Mouse (Mus musculus): ENCODE measurements at regions not wholly inside any gene's neighbourhood (a gene's known extent, or its start where the extent isn't known, plus 50 kb on each side); places are given as distances from the start of the nearest gene placed in this dataset.

DNA sequence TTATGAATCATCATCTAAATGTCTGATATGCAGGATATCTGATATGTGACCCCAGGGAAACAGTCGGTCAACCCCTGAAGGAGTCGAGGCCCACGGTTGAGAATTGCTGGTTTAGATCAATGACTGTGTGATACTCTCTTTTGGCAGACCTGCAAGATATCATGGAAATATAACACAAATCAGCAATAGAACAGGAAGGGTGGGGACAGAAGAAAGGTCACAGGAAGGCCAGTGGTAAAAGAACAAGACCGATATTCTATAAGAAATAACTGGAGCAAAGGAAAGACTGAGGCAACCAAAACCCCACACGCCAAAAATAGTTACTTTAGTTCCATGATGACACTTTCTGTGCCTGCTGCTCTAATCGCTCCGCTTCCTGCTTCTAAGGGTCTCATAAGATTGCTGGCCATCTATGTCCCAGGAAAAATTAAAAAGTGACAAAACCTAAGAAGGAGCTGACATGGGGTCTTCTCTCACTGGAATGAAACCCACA, 103.2 kb downstream of the Nfkbiz start:
- no peak overlapping the region for H3K27ac ChIP-seq (replicated peaks)
- H3K4me2 ChIP-seq: no peak overlapping the region
- no peak overlapping the region for H3K4me3 ChIP-seq
- no peak overlapping the region for H3K9ac ChIP-seq
- no peaks in the 10 kb centered on the region for H3K4me1 ChIP-seq (replicated peaks)
- no peaks in the 10 kb centered on the region for H3K9me3 ChIP-seq
- 93% methylated on average over 7 of the region's 7 CpGs for WGBS
- no peaks in the 10 kb centered on the region for H3K36me3 ChIP-seq
- no peaks in the 10 kb centered on the region for H3K27me3 ChIP-seq
- no peak for ATAC-seq (ENCODE audit: low read depth)

- no peaks in the 10 kb centered on the region for H3K36me3 ChIP-seq
- no peaks in the 10 kb centered on the region for H3K4me1 ChIP-seq (replicated peaks)
- no peak for ATAC-seq (ENCODE audit: low read depth)
- H3K4me3 ChIP-seq: no peak overlapping the region
- no peak overlapping the region for H3K27ac ChIP-seq (replicated peaks)
- no peaks in the 10 kb centered on the region for H3K9me3 ChIP-seq
- H3K27me3 ChIP-seq: no peaks in the 10 kb centered on the region
- WGBS: 90% methylated on average over 11 of the region's 11 CpGs
- no peak overlapping the region for H3K9ac ChIP-seq
- no peak overlapping the region for H3K4me2 ChIP-seq
These were observed 104.4 kb downstream of the Nfkbiz start for GRCm38 (mm10) chr16:55734301-55734700.

DNA sequence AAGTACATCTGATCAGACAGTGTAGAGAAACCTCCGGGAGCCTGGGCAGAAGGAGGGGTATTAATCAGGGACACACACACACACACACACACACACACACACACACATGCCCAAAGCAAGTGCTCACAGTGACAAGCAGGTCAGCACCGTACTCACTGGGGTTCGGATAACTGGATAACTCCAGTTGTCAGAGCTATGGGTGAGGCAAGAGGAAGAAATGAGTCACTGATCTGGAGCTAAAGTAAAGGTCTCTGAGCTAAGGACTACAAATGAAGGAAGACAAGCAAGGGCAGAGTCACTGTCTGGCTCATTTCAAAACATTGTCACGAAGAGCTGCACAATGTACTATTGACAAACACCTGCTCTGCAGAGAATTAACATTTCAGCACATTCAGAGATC, 104.9 kb downstream of the Nfkbiz start:
- ATAC-seq (ENCODE audit: low read depth): no peak
- H3K9ac ChIP-seq: no peak overlapping the region
- WGBS: 68% methylated on average over 4 of the region's 4 CpGs
- H3K4me3 ChIP-seq: no peak overlapping the region
- H3K4me2 ChIP-seq: no peak overlapping the region
- H3K27me3 ChIP-seq: no peaks in the 10 kb centered on the region
- no peaks in the 10 kb centered on the region for H3K4me1 ChIP-seq (replicated peaks)
- H3K9me3 ChIP-seq: no peaks in the 10 kb centered on the region
- no peaks in the 10 kb centered on the region for H3K36me3 ChIP-seq
- H3K27ac ChIP-seq (replicated peaks): no peak overlapping the region

DNA sequence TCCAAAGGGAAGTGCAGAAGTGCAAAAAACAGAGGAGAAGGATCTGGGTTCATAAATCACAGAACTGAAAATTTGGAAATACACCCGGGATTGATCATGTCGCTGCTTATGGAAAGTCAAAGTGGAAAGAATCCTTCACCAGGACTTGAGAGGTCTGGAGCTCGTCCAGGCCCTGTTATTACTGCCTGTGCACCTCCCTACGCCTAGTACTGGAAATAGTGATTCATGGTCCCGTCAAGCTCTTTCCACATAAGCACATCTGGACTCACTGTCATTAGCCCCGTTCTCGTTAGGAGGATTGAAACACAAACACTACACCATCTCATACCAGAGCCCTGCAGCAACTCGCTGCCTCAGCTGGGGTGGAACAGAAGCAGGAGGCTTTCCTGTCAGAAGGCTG, 107.7 kb downstream of the Nfkbiz start:
- Histone ChIP-seq H3K4me2 (no peak overlapping the region), H3K27ac (replicated peaks) (no peak overlapping the region), H3K36me3 (no peaks in the 10 kb centered on the region), H3K9me3 (no peaks in the 10 kb centered on the region), H3K9ac (no peak overlapping the region), H3K4me3 (no peak overlapping the region), H3K4me1 (replicated peaks) (no peaks in the 10 kb centered on the region), H3K27me3 (no peaks in the 10 kb centered on the region)
- ATAC-seq (ENCODE audit: low read depth): no peak
- 75% methylated on average over 8 of the region's 8 CpGs for WGBS

- no peak overlapping the region for H3K9ac ChIP-seq
- 44% methylated on average over 3 of the region's 3 CpGs for WGBS
- ATAC-seq (ENCODE audit: low read depth): no peak
- H3K4me1 ChIP-seq (replicated peaks): no peaks in the 10 kb centered on the region
- no peak overlapping the region for H3K27ac ChIP-seq (replicated peaks)
- no peak overlapping the region for H3K4me3 ChIP-seq
- H3K4me2 ChIP-seq: no peak overlapping the region
- H3K9me3 ChIP-seq: no peaks in the 10 kb centered on the region
- no peaks in the 10 kb centered on the region for H3K27me3 ChIP-seq
- no peaks in the 10 kb centered on the region for H3K36me3 ChIP-seq
These were observed 112.2 kb downstream of the Nfkbiz start for GRCm38 (mm10) chr16:55726538-55726937.

- no peak overlapping the region for H3K27ac ChIP-seq (replicated peaks)
- no peaks in the 10 kb centered on the region for H3K9me3 ChIP-seq
- no peaks in the 10 kb centered on the region for H3K4me1 ChIP-seq (replicated peaks)
- no peak overlapping the region for H3K4me2 ChIP-seq
- H3K9ac ChIP-seq: no peak overlapping the region
- no peak for ATAC-seq (ENCODE audit: low read depth)
- WGBS: 73% methylated on average over 3 of the region's 3 CpGs
- H3K27me3 ChIP-seq: no peaks in the 10 kb centered on the region
- no peaks in the 10 kb centered on the region for H3K36me3 ChIP-seq
- no peak overlapping the region for H3K4me3 ChIP-seq
These were observed 118.3 kb downstream of the Nfkbiz start for GRCm38 (mm10) chr16:55720430-55720829.

GRCm38 (mm10) chr16:55710017-55710416, 128.7 kb downstream of the Nfkbiz start:
- Histone ChIP-seq H3K9me3 (no peaks in the 10 kb centered on the region), H3K4me2 (no peak overlapping the region), H3K4me1 (replicated peaks) (no peaks in the 10 kb centered on the region), H3K4me3 (no peak overlapping the region), H3K27me3 (no peaks in the 10 kb centered on the region), H3K9ac (no peak overlapping the region), H3K36me3 (no peaks in the 10 kb centered on the region), H3K27ac (replicated peaks) (no peak overlapping the region)
- WGBS: 64% methylated on average over 3 of the region's 3 CpGs
- ATAC-seq (ENCODE audit: low read depth): no peak

GRCm38 (mm10) chr16:55706502-55706901, 132.2 kb downstream of the Nfkbiz start:
- Histone ChIP-seq H3K27ac (replicated peaks) (no peak overlapping the region), H3K27me3 (no peaks in the 10 kb centered on the region), H3K9me3 (no peaks in the 10 kb centered on the region), H3K4me2 (no peak overlapping the region), H3K9ac (no peak overlapping the region), H3K4me3 (no peak overlapping the region), H3K4me1 (replicated peaks) (no peaks in the 10 kb centered on the region), H3K36me3 (no peaks in the 10 kb centered on the region)
- ATAC-seq (ENCODE audit: low read depth): no peak

- Histone ChIP-seq H3K4me3 (no peak overlapping the region), H3K27ac (replicated peaks) (no peak overlapping the region), H3K9ac (no peak overlapping the region), H3K36me3 (no peaks in the 10 kb centered on the region), H3K27me3 (no peaks in the 10 kb centered on the region), H3K4me1 (replicated peaks) (no peaks in the 10 kb centered on the region), H3K4me2 (no peak overlapping the region), H3K9me3 (no peaks in the 10 kb centered on the region)
- WGBS: 89% methylated on average over 3 of the region's 3 CpGs
- ATAC-seq (ENCODE audit: low read depth): no peak
These were observed 140.2 kb downstream of the Nfkbiz start for GRCm38 (mm10) chr16:55698489-55698892.

- no peak overlapping the region for H3K9ac ChIP-seq
- H3K4me2 ChIP-seq: no peak overlapping the region
- no peaks in the 10 kb centered on the region for H3K27me3 ChIP-seq
- no peak for ATAC-seq (ENCODE audit: low read depth)
- H3K4me3 ChIP-seq: no peak overlapping the region
- H3K9me3 ChIP-seq: no peaks in the 10 kb centered on the region
- H3K27ac ChIP-seq (replicated peaks): no peak overlapping the region
- no peaks in the 10 kb centered on the region for H3K36me3 ChIP-seq
- 89% methylated on average over 2 of the region's 2 CpGs for WGBS
- no peaks in the 10 kb centered on the region for H3K4me1 ChIP-seq (replicated peaks)
These were observed 147.6 kb downstream of the Nfkbiz start for GRCm38 (mm10) chr16:55691069-55691468.

DNA sequence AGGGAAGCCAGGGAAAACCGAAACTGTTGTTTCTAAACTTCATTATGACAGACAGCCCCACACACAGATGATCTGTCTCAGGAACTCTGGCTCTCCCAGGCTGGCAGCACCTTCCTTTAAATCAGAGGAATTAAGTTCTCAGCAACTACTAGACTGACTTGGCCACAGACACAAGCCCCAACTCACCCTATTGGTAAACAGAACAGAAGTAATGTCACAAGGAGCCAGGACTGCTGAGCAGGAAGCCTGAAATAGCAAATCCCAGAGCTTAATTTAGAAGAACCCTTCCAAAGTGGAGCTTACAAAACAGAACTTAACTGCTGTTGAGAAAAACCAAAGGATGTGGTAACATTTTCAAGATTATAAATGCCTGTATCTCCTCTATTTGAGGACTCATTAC, 174.8 kb downstream of the Nfkbiz start:
- Histone ChIP-seq H3K9me3 (no peaks in the 10 kb centered on the region), H3K4me3 (no peak overlapping the region), H3K36me3 (no peaks in the 10 kb centered on the region), H3K27ac (replicated peaks) (no peak overlapping the region), H3K9ac (no peak overlapping the region), H3K27me3 (no peaks in the 10 kb centered on the region), H3K4me1 (replicated peaks) (no peaks in the 10 kb centered on the region), H3K4me2 (no peak overlapping the region)
- 89% methylated on average over 1 of the region's 1 CpGs for WGBS
- ATAC-seq (ENCODE audit: low read depth): no peak

GRCm38 (mm10) chr16:55636667-55637450, 201.8 kb downstream of the Nfkbiz start:
- Histone ChIP-seq H3K27ac (replicated peaks) (no peak overlapping the region), H3K4me3 (no peak overlapping the region), H3K27me3 (no peaks in the 10 kb centered on the region), H3K4me2 (no peak overlapping the region), H3K9me3 (no peaks in the 10 kb centered on the region), H3K4me1 (replicated peaks) (no peaks in the 10 kb centered on the region), H3K36me3 (no peaks in the 10 kb centered on the region), H3K9ac (no peak overlapping the region)
- no peak for ATAC-seq (ENCODE audit: low read depth)
- WGBS: 73% methylated on average over 3 of the region's 3 CpGs

DNA sequence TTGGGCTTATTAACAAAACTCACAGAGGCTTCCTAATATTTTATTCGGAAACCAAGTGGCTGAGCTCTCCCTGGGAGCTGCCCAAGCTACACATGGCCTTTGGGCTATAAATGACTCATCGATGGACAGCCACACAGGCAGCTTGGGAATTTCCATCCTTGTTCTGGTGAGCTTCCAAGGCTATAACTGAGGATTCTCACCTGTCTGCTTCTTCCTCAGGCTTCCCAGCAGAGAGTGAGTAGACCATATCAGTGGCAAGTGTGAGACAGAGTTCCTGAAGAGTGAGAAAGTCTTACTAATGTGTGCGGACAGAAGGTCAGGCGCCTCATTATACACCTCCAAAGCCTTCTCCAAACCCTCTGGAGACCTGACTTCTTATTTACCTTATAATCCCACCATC, 202.5 kb downstream of the Nfkbiz start:
- Histone ChIP-seq H3K36me3 (no peaks in the 10 kb centered on the region), H3K4me2 (no peak overlapping the region), H3K9me3 (no peaks in the 10 kb centered on the region), H3K27ac (replicated peaks) (no peak overlapping the region), H3K9ac (no peak overlapping the region), H3K4me1 (replicated peaks) (no peaks in the 10 kb centered on the region), H3K4me3 (no peak overlapping the region), H3K27me3 (no peaks in the 10 kb centered on the region)
- no peak for ATAC-seq (ENCODE audit: low read depth)
- WGBS: 86% methylated on average over 4 of the region's 4 CpGs

Measured in neural tube, embryonic 13.5 days (tissue).